Mouse (Mus musculus): ENCODE data around the gene Grm5.

GRCm38 (mm10) chr7:87583868-87584267, at the start of gene Grm5:
- TF ChIP-seq CTCF (IDR thresholded peaks at IDR 0.05; ENCODE audit: extremely low read depth, insufficient read length, insufficient replicate concordance, low read depth, low read length) (no peak), POLR2A (IDR thresholded peaks at IDR 0.05; ENCODE audit: low read depth, low read length) (no peak)
